Mouse (Mus musculus) lung, embryonic 14.5 days (tissue): ENCODE results near the gene Slco2a1. TPM values are rescaled to one million over a fixed set of nuclear protein-coding genes. Genes with fewer than 3 reads are reported as not detected.

ENCODE experiments used
- ATAC-seq: fragments of 200-750 bp; cut with Nextera tagmentation; 2 replicates; pipeline ENCODE4 v1.8.0; 2017; ENCODE audit warnings: mild to moderate bottlenecking, moderate TSS enrichment, moderate library complexity; ENCODE audit not compliant: insufficient read depth
- DNase-seq: peaks from one replicate; pipeline ENCODE4 v3.0.0-alpha.2; 2015
- H3K27ac ChIP-seq: fragments of 300-500 bp; sonication (generic); 2 replicates; pipeline ENCODE4 v1.5.1; 2014; ENCODE audit warnings: low read depth, mild to moderate bottlenecking, moderate library complexity
- H3K27me3 ChIP-seq: fragments of 300-500 bp; sonication (generic); 2 replicates; pipeline ENCODE4 v1.6.1; 2014; ENCODE audit warnings: low read length, control low read depth; ENCODE audit not compliant: insufficient read depth
- H3K36me3 ChIP-seq: fragments of 300-500 bp; sonication (generic); 2 replicates; pipeline ENCODE4 v1.6.1; 2014; ENCODE audit warnings: control low read depth; ENCODE audit not compliant: insufficient read depth
- H3K4me1 ChIP-seq: fragments of 300-500 bp; sonication (generic); 2 replicates; pipeline ENCODE4 v1.6.1; 2014; ENCODE audit warnings: antibody characterized with exemption, control low read depth; ENCODE audit not compliant: insufficient read depth
- H3K4me2 ChIP-seq: fragments of 300-500 bp; sonication (generic); 2 replicates; pipeline ENCODE4 v1.6.1; 2014; ENCODE audit warnings: mild to moderate bottlenecking
- H3K4me3 ChIP-seq: fragments of 300-500 bp; sonication (generic); 2 replicates; pipeline ENCODE4 v1.5.1; 2014; ENCODE audit warnings: low read depth, low read length
- H3K9ac ChIP-seq: fragments of 300-500 bp; sonication (generic); 2 replicates; pipeline ENCODE4 v1.6.1; 2014
- H3K9me3 ChIP-seq: fragments of 300-500 bp; sonication (generic); 2 replicates; pipeline ENCODE4 v1.6.1; 2016; ENCODE audit warnings: low read depth, low read length, control low read depth
- CTCF ChIP-seq: IDR thresholded peaks from 2 replicates; pipeline ENCODE4 v1.5.1; 2016; ENCODE audit warnings: antibody characterized with exemption, low read depth
- WGBS: fragments of 180-500 bp; shearing (Covaris S2); extraction: QIAGEN DNeasy Blood & Tissue Kit; methylation state at CpG from one replicate; pipeline ENCODE4 v1.1.7; 2014; 5-methylcytosine and 5-hydroxymethylcytosine counted together
- polyA plus RNA-seq: library from polyadenylated mRNA; unstranded; fragments of >200 nt; fragmentation: Nextera tagmentation; extraction: Ambion mirVana; gene quantifications from 2 replicates; pipeline ENCODE4 v1.2.1, GENCODE M21; 2014

Slco2a1 gene
- polyA plus RNA-seq, 1 experiment from 2014 or later = 15.1 TPM

DNA sequence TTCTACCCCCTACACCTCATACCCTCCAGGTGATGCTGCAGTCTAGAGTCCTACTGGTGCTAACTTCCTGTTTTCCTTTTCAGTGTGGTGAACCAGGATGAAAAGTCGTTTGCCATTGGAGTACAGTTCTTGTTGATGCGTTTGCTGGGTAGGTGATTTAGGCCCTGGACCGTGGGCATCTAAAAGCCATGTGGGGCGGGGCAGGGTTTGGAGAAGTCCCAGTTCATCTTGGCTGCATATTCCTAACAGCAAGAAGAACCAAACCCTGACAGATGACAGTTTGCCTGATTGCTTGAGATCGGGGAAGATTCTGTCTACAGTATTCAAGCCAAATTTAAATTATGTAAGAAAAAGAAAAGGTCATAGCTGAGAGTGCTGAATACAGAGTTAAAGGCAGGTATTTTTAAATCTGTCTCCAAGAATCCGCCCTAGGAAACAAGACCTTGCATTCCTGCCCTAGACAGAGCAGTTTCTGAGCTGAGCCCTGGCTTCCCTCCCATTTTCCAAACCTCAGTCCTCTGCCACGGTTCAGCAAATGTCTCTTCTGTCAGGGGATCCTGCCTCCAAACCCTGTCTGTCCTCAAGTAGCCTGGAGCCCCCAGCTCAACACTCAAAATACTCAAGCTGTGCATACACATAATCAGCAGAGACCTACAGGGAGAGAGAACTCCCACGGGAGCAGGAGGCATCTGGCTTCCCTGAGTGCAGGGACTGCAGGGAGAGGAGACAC lies 93.9 kb downstream of the Slco2a1 start:
- ATAC-seq = no peak
- 67% methylated on average over 8 of the region's 8 CpGs for WGBS
- H3K27ac ChIP-seq = no peak overlapping the region

DNA sequence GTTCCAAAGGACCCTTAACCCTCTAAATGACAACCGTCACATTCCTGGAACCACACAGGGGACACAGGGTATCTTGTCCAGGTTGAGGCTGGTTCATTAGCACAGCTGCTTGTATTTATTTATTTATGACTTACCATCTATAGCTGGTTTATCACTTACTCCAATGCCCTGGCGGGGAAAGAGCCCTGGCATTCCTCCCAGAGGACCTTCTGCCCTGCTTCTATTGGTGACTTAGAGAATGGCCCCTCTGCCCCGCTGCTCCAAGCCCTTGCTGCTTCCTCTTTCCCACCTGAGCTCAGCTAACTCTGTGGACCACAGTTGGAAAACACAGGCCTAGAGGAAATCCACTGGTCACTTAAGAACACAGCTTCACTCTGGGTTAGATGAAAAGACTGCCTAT lies 94.9 kb downstream of the Slco2a1 start:
- TF ChIP-seq CTCF = no peak
- Histone ChIP-seq H3K27me3 (no peaks in the 10 kb centered on the region), H3K9me3 (no peaks in the 10 kb centered on the region), H3K9ac (no peak overlapping the region), H3K4me2 (no peak overlapping the region), H3K4me3 (no peak overlapping the region), H3K27ac (no peak overlapping the region), H3K36me3 (no peaks in the 10 kb centered on the region), H3K4me1 (no peaks in the 10 kb centered on the region)
- ATAC-seq = no peak
- no peak for DNase-seq
- 52% methylated on average over 3 of the region's 3 CpGs for WGBS

More for the DNA sequence above, 93.9 kb downstream of the Slco2a1 start:
- H3K4me2 ChIP-seq = no peak overlapping the region
- no peaks in the 10 kb centered on the region for H3K4me1 ChIP-seq
- no peak overlapping the region for H3K4me3 ChIP-seq
- DNase-seq = no peak
- H3K9ac ChIP-seq = no peak overlapping the region
- H3K9me3 ChIP-seq = no peaks in the 10 kb centered on the region
- TF ChIP-seq CTCF = no peak
- H3K36me3 ChIP-seq = no peaks in the 10 kb centered on the region
- H3K27me3 ChIP-seq = no peaks in the 10 kb centered on the region

DNA sequence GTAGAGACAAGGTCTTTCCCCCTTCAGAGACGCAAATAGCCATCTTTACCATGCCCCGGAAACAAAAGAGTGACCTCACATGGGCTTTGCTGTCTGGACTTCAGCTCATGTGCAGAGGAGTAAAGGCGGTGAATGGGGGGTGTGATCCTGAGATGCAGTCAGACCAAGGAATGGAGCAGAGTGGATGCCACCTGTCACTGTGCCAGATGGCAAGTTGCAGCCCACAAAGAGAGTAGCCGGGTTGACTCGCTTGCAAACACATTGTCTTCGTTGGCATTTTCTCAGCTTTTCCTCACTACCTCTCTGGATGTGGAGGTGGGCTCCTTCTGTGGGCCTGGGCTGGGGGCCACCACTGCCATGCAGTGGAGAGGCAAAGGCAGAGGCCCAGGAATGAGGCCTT lies 98.2 kb downstream of the Slco2a1 start:
- ATAC-seq (no peak), DNase-seq (no peak)
- Histone ChIP-seq H3K9ac (no peak overlapping the region), H3K4me3 (no peak overlapping the region), H3K36me3 (no peaks in the 10 kb centered on the region), H3K4me1 (no peaks in the 10 kb centered on the region), H3K4me2 (no peak overlapping the region), H3K27me3 (no peaks in the 10 kb centered on the region), H3K9me3 (no peaks in the 10 kb centered on the region), H3K27ac (no peak overlapping the region)
- no peak for TF ChIP-seq CTCF
- 90% methylated on average over 6 of the region's 6 CpGs for WGBS

DNA sequence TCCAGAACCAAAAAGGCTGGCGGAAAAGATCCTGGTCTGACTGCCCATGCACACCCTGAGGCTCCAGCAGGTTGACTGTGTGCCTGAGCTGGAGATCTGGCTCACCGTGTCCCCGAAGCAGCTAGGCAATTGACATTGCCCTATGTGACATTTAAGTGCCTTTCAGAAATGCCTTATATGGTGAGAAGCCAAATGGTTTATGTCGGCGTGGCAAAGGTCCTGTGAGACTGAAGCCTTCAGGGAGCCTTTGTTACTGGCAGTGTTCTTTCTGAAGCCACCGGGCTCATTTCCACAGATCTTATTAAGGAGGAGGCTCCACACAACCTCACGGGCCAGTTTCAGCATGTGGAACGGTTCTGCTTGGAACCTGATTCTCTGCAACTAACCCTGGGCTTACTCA lies 98.8 kb downstream of the Slco2a1 start:
- Histone ChIP-seq H3K4me3 (no peak overlapping the region), H3K4me2 (no peak overlapping the region)
- WGBS = 56% methylated on average over 8 of the region's 8 CpGs

DNA sequence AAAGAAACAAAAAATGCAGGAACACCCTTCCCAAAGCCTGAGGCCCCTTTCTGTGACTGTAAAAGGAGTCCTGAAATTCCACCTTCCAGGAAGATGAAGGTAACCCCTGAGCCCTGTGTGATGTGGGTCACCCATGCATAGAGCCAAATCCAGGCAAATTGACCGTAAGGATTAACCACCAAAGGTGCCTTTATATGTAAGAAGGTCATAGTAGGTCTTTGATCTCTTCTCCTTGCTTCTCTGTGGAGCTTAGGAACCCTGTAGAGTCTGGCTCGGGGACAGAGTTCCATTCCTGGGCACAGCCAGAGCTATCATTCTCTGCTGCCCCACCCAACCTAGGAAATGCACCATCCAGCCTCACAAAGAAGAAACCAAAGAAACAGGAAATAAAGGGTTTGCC lies 100.1 kb downstream of the Slco2a1 start:
- no peak for TF ChIP-seq CTCF

More for the DNA sequence above, 98.8 kb downstream of the Slco2a1 start:
- Histone ChIP-seq H3K9ac (no peak overlapping the region), H3K4me1 (no peaks in the 10 kb centered on the region), H3K36me3 (no peaks in the 10 kb centered on the region), H3K27me3 (no peaks in the 10 kb centered on the region), H3K27ac (no peak overlapping the region), H3K9me3 (no peaks in the 10 kb centered on the region)
- ATAC-seq = no peak
- DNase-seq = no peak
- no peak for TF ChIP-seq CTCF

DNA sequence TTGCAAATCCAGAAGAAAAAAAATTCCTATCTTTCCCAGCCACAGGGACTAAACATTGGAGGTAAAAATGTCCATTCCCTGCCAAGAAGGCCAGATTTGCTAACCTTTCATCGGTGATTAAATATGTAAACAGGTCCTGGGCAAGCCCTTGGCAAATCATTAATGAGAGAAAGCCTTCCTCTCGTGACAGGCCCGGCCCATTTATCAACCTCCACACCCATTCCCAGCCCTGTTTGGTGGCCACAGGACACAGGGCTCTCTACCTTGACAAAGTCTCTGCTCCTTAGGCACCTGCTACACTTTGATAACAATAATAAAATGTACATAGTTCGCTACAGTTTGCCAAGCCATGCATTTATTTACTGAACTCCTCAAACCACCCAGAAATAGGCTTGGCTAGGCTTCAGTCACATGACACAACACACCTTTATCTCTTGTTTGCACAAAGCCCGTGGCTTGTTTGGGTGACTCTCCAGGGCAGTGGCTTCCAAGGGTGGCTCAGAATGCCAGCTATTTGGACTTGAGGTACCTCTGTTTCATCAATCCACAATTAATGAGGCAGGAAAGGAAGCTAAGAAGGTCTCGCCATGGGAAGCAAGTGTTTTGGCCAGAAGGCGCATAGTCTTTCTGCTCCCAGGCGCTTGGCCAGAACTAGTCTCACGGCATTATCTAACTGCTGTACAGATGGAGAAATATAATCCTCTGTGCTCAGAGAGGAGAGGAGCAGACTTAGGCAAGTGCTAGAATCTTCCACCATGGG lies 101.8 kb downstream of the Slco2a1 start:
- Histone ChIP-seq H3K9ac (no peak overlapping the region), H3K4me3 (no peak overlapping the region)
- WGBS = 34% methylated on average over 9 of the region's 9 CpGs

More for the DNA sequence above, 100.1 kb downstream of the Slco2a1 start:
- H3K4me3 ChIP-seq = no peak overlapping the region
- no peaks in the 10 kb centered on the region for H3K27me3 ChIP-seq
- no peak overlapping the region for H3K4me2 ChIP-seq
- no peak overlapping the region for H3K9ac ChIP-seq
- no peaks in the 10 kb centered on the region for H3K36me3 ChIP-seq
- H3K4me1 ChIP-seq = no peaks in the 10 kb centered on the region
- DNase-seq (no peak), ATAC-seq (no peak)
- H3K9me3 ChIP-seq = no peaks in the 10 kb centered on the region
- WGBS = 83% methylated on average over 2 of the region's 2 CpGs
- H3K27ac ChIP-seq = no peak overlapping the region

More for the DNA sequence above, 101.8 kb downstream of the Slco2a1 start:
- no peaks in the 10 kb centered on the region for H3K27me3 ChIP-seq
- DNase-seq = peak; percentile 58
- H3K4me2 ChIP-seq = no peak overlapping the region
- peak; percentile 36; the same call in 1 of the 2 replicates for ATAC-seq
- H3K36me3 ChIP-seq = no peaks in the 10 kb centered on the region
- no peaks in the 10 kb centered on the region for H3K4me1 ChIP-seq
- no peak overlapping the region for H3K27ac ChIP-seq
- H3K9me3 ChIP-seq = no peaks in the 10 kb centered on the region
- TF ChIP-seq CTCF = no peak
